Mouse (Mus musculus): ENCODE measurements at regions not wholly inside any gene's neighbourhood (a gene's known extent, or its start where the extent isn't known, plus 50 kb on each side); places are given as distances from the start of the nearest gene placed in this dataset.

GRCm38 (mm10) chr2:45227276-45227944 is 110.2 kb upstream of the Zeb2 start:
- no peak for TF ChIP-seq MAFK (IDR thresholded peaks at IDR 0.05; ENCODE audit: insufficient read depth, low read depth, low read length)
- TF ChIP-seq ZC3H11A (IDR thresholded peaks at IDR 0.05; ENCODE audit: borderline replicate concordance, low read depth, low read length), result no peak

Data from ES-E14 (cell line).